Mouse (Mus musculus) spleen, adult 2 months (tissue): ENCODE data around the gene Gm45713. TPM values are rescaled to one million over a fixed set of nuclear protein-coding genes. Genes with fewer than 3 reads are reported as not detected.
"Not testable (repeated sequence)": the region's sequence is repeated elsewhere in the genome, so short reads cannot be mapped to it uniquely, and the experiment has no call there.

ENCODE experiments used
- DNase-seq, 2 experiments: peaks; one replicate each; pipeline versions ENCODE4 v3.0.0 to v3.0.0-alpha.2; 2012 to 2021; ENCODE audit warnings: low spot score in 2 of 2, low read depth in 1 of 2
- H3K27ac ChIP-seq: fragments of 200-500 bp; 2 replicates; pipeline ENCODE4 v1.5.1; 2012; ENCODE audit warnings: low read length, inconsistent platforms; ENCODE audit not compliant: insufficient read depth
- H3K27me3 ChIP-seq: fragments of 200-500 bp; 2 replicates; pipeline ENCODE4 v1.6.1; 2012; ENCODE audit warnings: mild to moderate bottlenecking, moderate library complexity, low read length, inconsistent platforms; ENCODE audit not compliant: control insufficient read depth, insufficient read depth
- H3K36me3 ChIP-seq: fragments of 200-500 bp; 2 replicates; pipeline ENCODE4 v1.6.1; 2012; ENCODE audit warnings: mild to moderate bottlenecking, low read length, inconsistent platforms; ENCODE audit not compliant: control insufficient read depth, insufficient read depth
- H3K4me1 ChIP-seq: fragments of 200-500 bp; 2 replicates; pipeline ENCODE4 v1.6.1; 2011; ENCODE audit warnings: inconsistent platforms; ENCODE audit not compliant: control insufficient read depth, insufficient read depth, insufficient read length
- H3K4me3 ChIP-seq: fragments of 200-500 bp; 2 replicates; pipeline ENCODE4 v1.5.1; 2011; ENCODE audit warnings: mild to moderate bottlenecking, inconsistent platforms; ENCODE audit not compliant: insufficient read depth, insufficient read length; ENCODE audit errors: extremely low read depth
- CTCF ChIP-seq: fragments of 200-500 bp; IDR thresholded peaks from 2 replicates; pipeline ENCODE4 v1.5.1; 2011; ENCODE audit warnings: mild to moderate bottlenecking, inconsistent platforms; ENCODE audit not compliant: insufficient read depth, insufficient read length, insufficient replicate concordance; ENCODE audit errors: extremely low read depth
- POLR2A ChIP-seq: fragments of 200-500 bp; IDR thresholded peaks from 2 replicates; pipeline ENCODE4 v1.6.1; 2011; ENCODE audit warnings: low read depth, low read length, inconsistent platforms
- WGBS: fragments of 180-500 bp; shearing (Covaris S2); methylation state at CpG from one replicate; pipeline ENCODE4 v1.1.7; 2018; 5-methylcytosine and 5-hydroxymethylcytosine counted together
- polyA plus RNA-seq: library from polyadenylated mRNA; depleted of rRNA; stranded (reverse); fragments of >200 nt; gene quantifications from 2 replicates; pipeline ENCODE4 v1.2.3, GENCODE M21; 2012

Gene Gm45713
- polyA plus RNA-seq, 1 experiment, result 0.70 TPM

- peaks cover 36% of the 10 kb centered on the region for H3K27me3 ChIP-seq
Measured at GRCm38 (mm10) chr7:45179469-45179868, 43.4 kb upstream of the Gm45713 start, which contains the start of gene Gfy. Gene Gfy, minus strand, starts transcription at chr7:45179569.

GRCm38 (mm10) chr7:45178550-45178949, 42.5 kb upstream of the Gm45713 start:
- H3K4me3 ChIP-seq, result no peak overlapping the region
- WGBS, result 28% methylated on average over 7 of the region's 7 CpGs
- DNase-seq, result no peak
- no peaks in the 10 kb centered on the region for H3K36me3 ChIP-seq
- H3K27me3 ChIP-seq, result peaks cover 36% of the 10 kb centered on the region
- no peak overlapping the region for H3K27ac ChIP-seq
- H3K4me1 ChIP-seq, result peaks cover 10% of the 10 kb centered on the region
- TF ChIP-seq CTCF (no peak), POLR2A (no peak)

More at GRCm38 (mm10) chr7:45179469-45179868, 43.4 kb upstream of the Gm45713 start, which contains the start of gene Gfy:
- Histone ChIP-seq H3K4me3 (no peak within 1 kb of the TSS), H3K27ac (no peak within 1 kb of the TSS), H3K36me3 (no peaks in the 10 kb centered on the region), H3K4me1 (peaks cover 10% of the 10 kb centered on the region)
- DNase-seq, result no peak
- no peak for TF ChIP-seq POLR2A
- no peak for TF ChIP-seq CTCF
- 48% methylated on average over 7 of the region's 7 CpGs for WGBS

DNA sequence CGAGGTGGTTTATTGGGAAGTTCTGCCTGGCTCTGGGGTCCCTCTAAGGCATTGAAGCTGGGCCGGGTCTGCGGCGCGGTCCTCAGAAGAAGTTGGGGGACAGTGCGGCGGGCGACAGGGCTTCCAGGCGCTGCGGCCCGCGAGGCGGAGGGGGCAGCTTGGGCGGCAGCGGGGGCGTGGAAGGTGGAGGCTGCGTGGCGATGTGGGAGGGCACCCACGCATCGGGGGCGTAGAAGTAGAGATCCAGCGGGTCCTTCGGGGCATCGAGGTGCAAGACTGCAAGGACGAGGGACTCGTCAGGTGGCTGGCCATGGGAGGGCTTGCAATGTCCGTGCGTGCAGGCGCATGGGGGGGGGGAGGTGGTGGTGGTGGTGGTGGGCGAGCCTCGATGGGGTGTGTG, 40.3 kb upstream of the Gm45713 start:
- H3K27me3 ChIP-seq, result peaks cover 28% of the 10 kb centered on the region
- no peak for DNase-seq
- WGBS, result 5% methylated on average over 31 of the region's 31 CpGs

GRCm38 (mm10) chr7:45175929-45176328, 39.9 kb upstream of the Gm45713 start:
- no peak for TF ChIP-seq CTCF
- no peak for TF ChIP-seq POLR2A
- H3K4me1 ChIP-seq, result peaks cover 5% of the 10 kb centered on the region
- no peak for DNase-seq
- H3K4me3 ChIP-seq, result no peak overlapping the region
- no peaks in the 10 kb centered on the region for H3K36me3 ChIP-seq
- H3K27me3 ChIP-seq, result peaks cover 24% of the 10 kb centered on the region
- WGBS, result 8% methylated on average over 23 of the region's 23 CpGs
- H3K27ac ChIP-seq, result no peak overlapping the region

More for the DNA sequence above, 40.3 kb upstream of the Gm45713 start:
- TF ChIP-seq CTCF (no peak), POLR2A (no peak)
- Histone ChIP-seq H3K36me3 (no peaks in the 10 kb centered on the region), H3K27ac (no peak overlapping the region), H3K4me1 (peaks cover 5% of the 10 kb centered on the region), H3K4me3 (no peak overlapping the region)

- peaks cover 22% of the 10 kb centered on the region for H3K27me3 ChIP-seq
- H3K4me1 ChIP-seq, result peaks cover 5% of the 10 kb centered on the region
- H3K4me3 ChIP-seq, result no peak overlapping the region
- no peak overlapping the region for H3K27ac ChIP-seq
- TF ChIP-seq POLR2A, result no peak
- no peak for TF ChIP-seq CTCF
- DNase-seq, result no peak
- WGBS, result 2% methylated on average over 13 of the region's 13 CpGs
- no peaks in the 10 kb centered on the region for H3K36me3 ChIP-seq
Measured at GRCm38 (mm10) chr7:45175398-45175797, 39.4 kb upstream of the Gm45713 start.

DNA sequence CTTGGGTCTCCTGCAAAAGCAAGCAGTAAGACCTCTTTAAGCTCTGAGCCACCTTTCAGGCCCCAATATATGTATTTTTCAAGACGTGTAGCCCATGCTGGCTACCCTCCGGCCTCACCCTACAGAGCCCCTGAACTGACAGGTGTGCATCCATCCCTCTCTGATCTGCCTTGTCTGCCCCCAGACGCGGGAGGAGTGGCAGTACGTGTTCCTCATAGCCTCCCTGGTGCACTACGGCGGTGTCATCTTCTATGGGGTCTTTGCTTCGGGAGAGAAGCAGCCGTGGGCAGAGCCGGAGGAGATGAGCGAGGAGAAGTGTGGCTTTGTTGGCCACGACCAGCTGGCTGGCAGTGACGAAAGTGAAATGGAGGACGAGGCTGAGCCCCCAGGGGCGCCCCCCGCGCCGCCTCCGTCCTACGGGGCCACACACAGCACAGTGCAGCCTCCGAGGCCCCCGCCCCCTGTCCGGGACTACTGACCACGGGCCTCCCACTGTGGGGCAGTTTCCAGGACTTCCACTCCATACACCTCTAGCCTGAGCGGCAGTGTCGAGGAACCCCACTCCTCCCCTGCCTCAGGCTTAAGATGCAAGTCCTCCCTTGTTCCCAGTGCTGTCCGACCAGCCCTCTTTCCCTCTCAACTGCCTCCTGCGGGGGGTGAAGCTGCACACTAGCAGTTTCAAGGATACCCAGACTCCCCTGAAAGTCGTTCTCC, 38.7 kb upstream of the Gm45713 start:
- no peaks in the 10 kb centered on the region for H3K36me3 ChIP-seq
- peaks cover 5% of the 10 kb centered on the region for H3K4me1 ChIP-seq
- no peak for DNase-seq
- no peak overlapping the region for H3K27ac ChIP-seq
- peaks cover 22% of the 10 kb centered on the region for H3K27me3 ChIP-seq
- no peak overlapping the region for H3K4me3 ChIP-seq
- TF ChIP-seq CTCF (no peak), POLR2A (no peak)
- 7% methylated on average over 29 of the region's 29 CpGs for WGBS

- TF ChIP-seq CTCF, result peak; percentile 11; the same call in 1 of the 2 replicates
- H3K36me3 ChIP-seq, H3K4me1 ChIP-seq, H3K27ac ChIP-seq, H3K4me3 ChIP-seq: not testable (repeated sequence)
- DNase-seq, result peak in 1 of 2 experiments; percentile 34
- H3K27me3 ChIP-seq, result peaks cover 26% of the 10 kb centered on the region
- 62% methylated on average over 1 of the region's 1 CpGs for WGBS
Measured at GRCm38 (mm10) chr7:45173772-45174171, 37.7 kb upstream of the Gm45713 start.

- no peak for DNase-seq
- peaks cover 32% of the 10 kb centered on the region for H3K27me3 ChIP-seq
- H3K27ac ChIP-seq, result no peak overlapping the region
- no peaks in the 10 kb centered on the region for H3K36me3 ChIP-seq
- WGBS, result 63% methylated on average over 7 of the region's 7 CpGs
- peaks cover 5% of the 10 kb centered on the region for H3K4me1 ChIP-seq
- TF ChIP-seq POLR2A (no peak), CTCF (peak; percentile 42; the same call in 1 of the 2 replicates)
- no peak overlapping the region for H3K4me3 ChIP-seq
Measured at GRCm38 (mm10) chr7:45172974-45173373, 36.9 kb upstream of the Gm45713 start.
